In genomic region chr11:32425043-32425658, GRCm38 (mm10) we compare ENCODE assay signal across 24 mouse cellular contexts. TPM values are rescaled to one million over a fixed set of nuclear protein-coding genes. Genes with fewer than 3 reads are reported as not detected.
A peak's percentile ranks its signal among the peaks of the same experiment; 100 is the strongest.
DNase-seq lines count a peak whose midpoint lies in the region; ATAC-seq and TF ChIP-seq lines count a peak whose summit lies in the region.
"Had no signal": no experiment of that assay in that cellular context is flagged by ENCODE, and none has a peak within 500 bp of the region (broad histone marks: within the 10 kb centered on the region; RNA-seq: fewer than 3 reads in every experiment).

No protein-coding gene starts in this region.

- no peak for TF ChIP-seq CTCF in lung, embryonic 14.5 days (IDR thresholded peaks at IDR 0.05; ENCODE audit: low read depth)
- TF ChIP-seq CTCF in lung, adult 2 months (IDR thresholded peaks at IDR 0.05; ENCODE audit: insufficient read depth, low read length): no peak

- H3K4me2 ChIP-seq in lung, embryonic 14.5 days: no peak overlapping the region
- H3K4me2 ChIP-seq in limb, embryonic 14.5 days (replicated peaks; ENCODE audit: low read depth, low read length, severe bottlenecking): no peak overlapping the region
- H3K4me2 ChIP-seq: embryonic facial prominence, embryonic 15.5 days; forebrain, embryonic 15.5 days; heart, embryonic 11.5 days; hindbrain, embryonic 12.5 days; hindbrain, embryonic 15.5 days had no signal

- no peak overlapping the region for H3K27ac ChIP-seq in lung, embryonic 14.5 days (ENCODE audit: low read depth)
- no peak overlapping the region for H3K27ac ChIP-seq in limb, embryonic 14.5 days (replicated peaks; ENCODE audit: low read depth, low read length)
- H3K27ac ChIP-seq: embryonic facial prominence, embryonic 15.5 days; forebrain, embryonic 15.5 days; hindbrain, embryonic 12.5 days; hindbrain, embryonic 15.5 days had no signal

- H3K36me3 ChIP-seq in lung, embryonic 14.5 days (ENCODE audit: insufficient read depth): peaks cover 65% of the 10 kb centered on the region
- H3K36me3 ChIP-seq in limb, embryonic 14.5 days (ENCODE audit: control insufficient read depth, insufficient read depth, low read length): peaks cover 57% of the 10 kb centered on the region

- no peak overlapping the region for H3K4me3 ChIP-seq in lung, embryonic 14.5 days (ENCODE audit: low read depth, low read length)
- no peak overlapping the region for H3K4me3 ChIP-seq in lung, adult 2 months (replicated peaks; ENCODE audit: extremely low read depth, low read depth, low read length)
- no peak overlapping the region for H3K4me3 ChIP-seq in limb, embryonic 14.5 days (replicated peaks; ENCODE audit: low read length)
- H3K4me3 ChIP-seq: embryonic facial prominence, embryonic 15.5 days; forebrain, embryonic 15.5 days; hindbrain, embryonic 12.5 days; hindbrain, embryonic 15.5 days had no signal

- H3K9me3 ChIP-seq in lung, embryonic 14.5 days (ENCODE audit: low read depth, low read length): no peaks in the 10 kb centered on the region
- H3K9me3 ChIP-seq in limb, embryonic 14.5 days (ENCODE audit: control insufficient read depth, low read length): no peaks in the 10 kb centered on the region
- H3K9me3 ChIP-seq: embryonic facial prominence, embryonic 15.5 days; forebrain, embryonic 15.5 days; hindbrain, embryonic 12.5 days; hindbrain, embryonic 15.5 days had no signal

- H3K4me1 ChIP-seq in lung, embryonic 14.5 days (ENCODE audit: insufficient read depth): no peaks in the 10 kb centered on the region
- H3K4me1 ChIP-seq in lung, adult 2 months (ENCODE audit: control insufficient read depth, insufficient read depth, low read length): no peaks in the 10 kb centered on the region
- no peaks in the 10 kb centered on the region for H3K4me1 ChIP-seq in limb, embryonic 14.5 days (ENCODE audit: control insufficient read depth, insufficient read depth, low read length)
- H3K4me1 ChIP-seq: forebrain, embryonic 15.5 days; hindbrain, embryonic 12.5 days; hindbrain, embryonic 15.5 days had no signal

- ATAC-seq in lung, embryonic 14.5 days (ENCODE audit: insufficient read depth): 0 out of 2 replicates have a peak, but pooled peaks have one; percentile 14
- peak; percentile 33; the same call in 1 of the 2 replicates for ATAC-seq in granulocyte monocyte progenitor cell, adult 5-6 weeks (replicated peaks; ENCODE audit: poor library complexity, severe bottlenecking)
- peak; percentile 62 for ATAC-seq in limb, embryonic 14.5 days (ENCODE audit: low FRiP score, low read depth)
- ATAC-seq: CD4-positive, CD25-positive, alpha-beta regulatory T cell, adult 4 months; forebrain, embryonic 15.5 days had no signal

- no peak overlapping the region for H3K9ac ChIP-seq in lung, embryonic 14.5 days
- no peak overlapping the region for H3K9ac ChIP-seq in limb, embryonic 14.5 days (ENCODE audit: low read depth, low read length, severe bottlenecking)
- H3K9ac ChIP-seq: embryonic facial prominence, embryonic 15.5 days; forebrain, embryonic 15.5 days; hindbrain, embryonic 12.5 days; hindbrain, embryonic 15.5 days had no signal

- H3K27me3 ChIP-seq in lung, embryonic 14.5 days (ENCODE audit: insufficient read depth, low read length): no peaks in the 10 kb centered on the region
- H3K27me3 ChIP-seq in limb, embryonic 14.5 days (ENCODE audit: control insufficient read depth, insufficient read depth, low read length): no peaks in the 10 kb centered on the region
- H3K27me3 ChIP-seq: embryonic facial prominence, embryonic 15.5 days; forebrain, embryonic 15.5 days; hindbrain, embryonic 12.5 days; hindbrain, embryonic 15.5 days had no signal

- TF ChIP-seq POLR2A in lung, adult 2 months (IDR thresholded peaks at IDR 0.05; ENCODE audit: borderline replicate concordance, extremely low read depth, low read depth, low read length): no peak
- TF ChIP-seq POLR2A in limb, embryonic 14.5 days (IDR thresholded peaks at IDR 0.05; ENCODE audit: borderline replicate concordance, extremely low read depth, insufficient read depth, insufficient read length): no peak

- WGBS in lung, embryonic 14.5 days: 77% methylated on average over 10 of the region's 10 CpGs
- 63% methylated on average over 10 of the region's 10 CpGs for WGBS in lung, adult 2 months
- 76% methylated on average over 10 of the region's 10 CpGs for WGBS in limb, embryonic 14.5 days

- DNase-seq in lung, embryonic 14.5 days: no peak
- DNase-seq in lung, adult 2 months: no peak
- no peak for DNase-seq in limb, embryonic 14.5 days (ENCODE audit: low spot score)
- peak; percentile 8 for DNase-seq in mesoderm, embryonic 11.5 days (ENCODE audit: low read depth, low spot score)
- no peak for DNase-seq in kidney, postnatal 25 days
- DNase-seq in cerebellum, adult 8-10 months: no peak
- no peak for DNase-seq in frontal cortex, postnatal 10 days (ENCODE audit: low spot score in 2 of 2)
- DNase-seq: adrenal gland, adult 2 months; adrenal gland, postnatal 14 days; cerebellum, adult 11 months; cerebellum, adult 2 months; cerebellum, postnatal 10 days; cerebellum, postnatal 36 days; embryo, embryonic 11 days; gastrocnemius, postnatal 10 days; gastrocnemius, postnatal 36 days; heart, adult 11 months had no signal

RNA-seq across cellular contexts. Expression of gene Ubtd2, which starts 30.0 kb away (rescaled TPM):
- polyA plus RNA-seq in lung, embryonic 14.5 days (2014; fragmentation: Nextera tagmentation; extraction: Ambion mirVana): 57.3 and 65.4 TPM in 2 replicates
- polyA plus RNA-seq in lung, adult 2 months (2012; rRNA removed): 8.8 and 11.8 TPM in 2 replicates
- 9.5 and 14.1 TPM in 2 replicates for total RNA-seq in granulocyte monocyte progenitor cell, adult 5-6 weeks (2014; fragmentation: Nextera tagmentation)
- total RNA-seq in granulocyte monocyte progenitor cell, adult 5-6 weeks (2017): 3.6 and 7.3 TPM in 2 replicates
- polyA plus RNA-seq in limb, embryonic 14.5 days (2012; rRNA removed): 74.2 and 78.1 TPM in 2 replicates
- polyA plus RNA-seq in limb, embryonic 14.5 days (2014; fragmentation: Nextera tagmentation; extraction: Ambion mirVana): 107 and 118 TPM in 2 replicates
